Mouse (Mus musculus) liver, embryonic 12.5 days (tissue): ENCODE results near the gene Diablo. TPM values are rescaled to one million over a fixed set of nuclear protein-coding genes. Genes with fewer than 3 reads are reported as not detected.

Source experiments
- ATAC-seq: fragments of 200-750 bp; cut with Nextera tagmentation; 2 replicates; pipeline ENCODE4 v1.8.0; 2017; ENCODE audit warnings: moderate number of reproducible peaks, mild to moderate bottlenecking, moderate library complexity
- H3K27ac ChIP-seq: fragments of 300-500 bp; sonication (generic); 2 replicates; pipeline ENCODE4 v1.5.1; 2016; ENCODE audit warnings: mild to moderate bottlenecking
- H3K27me3 ChIP-seq: fragments of 300-500 bp; sonication (generic); replicated peaks from 2 replicates; pipeline ENCODE4 v1.6.1; 2016; ENCODE audit warnings: mild to moderate bottlenecking, moderate library complexity
- H3K36me3 ChIP-seq: fragments of 300-500 bp; sonication (generic); 2 replicates; pipeline ENCODE4 v1.6.1; 2016; ENCODE audit warnings: mild to moderate bottlenecking, moderate library complexity
- H3K4me1 ChIP-seq: fragments of 300-500 bp; sonication (generic); 2 replicates; pipeline ENCODE4 v1.6.1; 2016
- H3K4me2 ChIP-seq: fragments of 300-500 bp; sonication (generic); 2 replicates; pipeline ENCODE4 v1.6.1; 2016; ENCODE audit warnings: mild to moderate bottlenecking, moderate library complexity
- H3K4me3 ChIP-seq: fragments of 300-500 bp; sonication (generic); 2 replicates; pipeline ENCODE4 v1.5.1; 2016; ENCODE audit warnings: mild to moderate bottlenecking, moderate library complexity
- H3K9ac ChIP-seq: fragments of 300-500 bp; sonication (generic); 2 replicates; pipeline ENCODE4 v1.6.1; 2016; ENCODE audit warnings: mild to moderate bottlenecking, moderate library complexity
- H3K9me3 ChIP-seq: fragments of 300-500 bp; sonication (generic); replicated peaks from 2 replicates; pipeline ENCODE4 v1.6.1; 2016; ENCODE audit warnings: mild to moderate bottlenecking, moderate library complexity
- WGBS: fragments of 180-500 bp; shearing (Covaris S2); methylation state at CpG from one replicate; pipeline ENCODE4 v1.1.7; 2016; ENCODE audit not compliant: insufficient replicate concordance; 5-methylcytosine and 5-hydroxymethylcytosine counted together
- microRNA-seq: library from miRNA; unstranded; fragments of <30 nt; microRNA quantifications from one replicate; pipeline ENCODE4, GENCODE M21; 2017
- polyA plus RNA-seq: library from polyadenylated mRNA; unstranded; fragments of >200 nt; fragmentation: Nextera tagmentation; extraction: Ambion mirVana; gene quantifications from 2 replicates; pipeline ENCODE4 v1.2.1, GENCODE M21; 2016

Gene Diablo
- polyA plus RNA-seq, 1 experiment from 2014 or later, result 75.7 TPM

DNA sequence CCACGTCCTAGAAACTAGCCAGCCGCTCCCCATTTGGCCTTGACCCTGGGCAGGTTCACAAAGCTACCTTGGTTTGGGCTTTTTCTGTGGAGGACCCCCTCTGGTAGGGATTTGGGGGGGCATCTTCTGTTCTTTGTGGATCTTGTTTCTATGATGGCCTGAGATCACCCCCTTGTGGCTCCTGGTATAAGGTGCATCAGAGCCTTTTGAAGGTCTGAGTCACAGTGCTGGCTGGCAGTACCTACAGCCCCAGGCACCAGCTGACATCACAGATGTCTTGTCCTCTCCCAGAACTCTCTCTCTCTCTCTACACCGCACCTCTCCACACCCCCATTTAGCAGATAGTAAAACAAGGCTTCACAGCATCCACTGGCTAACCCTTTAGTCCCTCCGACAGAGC, 24.3 kb downstream of the Diablo start:
- no peak for ATAC-seq
- Histone ChIP-seq H3K4me3 (no peak overlapping the region), H3K27ac (no peak overlapping the region), H3K36me3 (no peaks in the 10 kb centered on the region), H3K4me1 (peaks cover 18% of the 10 kb centered on the region), H3K4me2 (no peak overlapping the region), H3K27me3 (peaks cover 64% of the 10 kb centered on the region), H3K9ac (no peak overlapping the region), H3K9me3 (no peaks in the 10 kb centered on the region)
- WGBS, result 32% methylated on average over 4 of the region's 4 CpGs

DNA sequence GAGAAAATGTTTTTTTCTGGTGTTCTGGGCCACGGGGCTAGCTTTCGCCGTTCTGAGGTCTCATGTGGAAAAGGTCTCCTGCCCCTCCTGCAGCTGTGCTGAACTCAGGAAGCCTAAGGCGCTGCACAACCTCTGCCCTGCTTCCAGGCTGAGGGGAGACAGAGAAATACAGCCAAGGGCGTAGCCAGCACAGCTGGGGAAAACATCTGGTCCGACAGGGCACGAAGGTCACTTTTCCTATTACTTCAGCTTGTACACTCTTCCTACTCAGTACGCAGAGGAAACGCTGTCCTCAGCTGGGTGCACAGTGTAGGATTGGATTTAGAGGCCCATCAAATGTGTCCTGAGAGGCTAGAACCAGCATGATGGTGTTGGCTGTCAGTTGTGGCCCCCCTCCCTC, 34.0 kb downstream of the Diablo start:
- no peak overlapping the region for H3K9ac ChIP-seq
- ATAC-seq, result no peak
- no peaks in the 10 kb centered on the region for H3K36me3 ChIP-seq
- WGBS, result 56% methylated on average over 9 of the region's 9 CpGs
- no peaks in the 10 kb centered on the region for H3K9me3 ChIP-seq
- no peak overlapping the region for H3K4me3 ChIP-seq
- H3K27me3 ChIP-seq, result peaks cover 39% of the 10 kb centered on the region
- peaks cover 4% of the 10 kb centered on the region; the same call in 1 of the 2 replicates for H3K4me1 ChIP-seq
- no peak overlapping the region for H3K4me2 ChIP-seq
- H3K27ac ChIP-seq, result no peak overlapping the region

DNA sequence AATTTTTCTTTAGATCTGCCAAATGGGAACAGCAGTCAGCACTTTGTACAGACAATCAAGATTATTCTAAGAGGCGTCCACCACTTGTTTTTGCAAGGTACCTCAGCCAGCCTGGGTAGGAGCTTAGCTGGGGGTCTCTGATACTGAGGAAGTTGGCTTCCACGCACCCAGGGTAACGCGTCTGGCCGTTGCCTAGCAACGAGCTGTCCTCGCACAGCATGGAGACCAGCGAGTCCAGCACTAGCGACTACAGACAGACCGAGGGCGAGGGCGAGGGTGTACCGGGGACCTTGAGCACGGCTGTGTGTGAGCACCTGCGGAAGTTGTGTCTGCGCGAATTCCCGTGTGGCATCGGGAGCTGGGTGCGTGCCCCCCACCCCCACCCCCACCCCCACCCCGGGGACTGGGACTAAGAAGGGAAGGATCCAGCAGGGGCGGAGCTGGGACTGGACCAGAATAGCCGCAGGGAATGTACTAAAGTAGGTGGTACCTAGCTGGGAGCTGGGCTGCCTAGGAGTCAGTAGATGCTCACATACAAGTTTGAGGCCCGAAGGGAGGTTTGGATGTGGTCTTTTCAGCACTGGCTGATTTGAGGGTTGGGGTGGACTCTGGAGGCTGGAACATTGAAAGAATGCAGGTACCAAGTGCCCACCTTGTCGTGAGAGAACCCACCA, 34.7 kb downstream of the Diablo start, which contains the start of the genes Lrrc43 and Il31:
Gene Lrrc43, plus strand, starts transcription at position 194 of the 674 bp plus-strand sequence.
Gene Il31, minus strand, starts transcription at position 378 of the 674 bp plus-strand sequence.
- peak within 1 kb of the TSS; percentile 50 for H3K4me2 ChIP-seq
- H3K36me3 ChIP-seq, result no peaks in the 10 kb centered on the region
- H3K27ac ChIP-seq, result no peak within 1 kb of the TSS
- no peak for ATAC-seq
- no peak within 1 kb of the TSS for H3K9ac ChIP-seq
- 11% methylated on average over 25 of the region's 25 CpGs for WGBS
- H3K9me3 ChIP-seq, result no peaks in the 10 kb centered on the region
- peaks cover 4% of the 10 kb centered on the region; the same call in 1 of the 2 replicates for H3K4me1 ChIP-seq
- H3K4me3 ChIP-seq, result no peak within 1 kb of the TSS
- H3K27me3 ChIP-seq, result peaks cover 39% of the 10 kb centered on the region

DNA sequence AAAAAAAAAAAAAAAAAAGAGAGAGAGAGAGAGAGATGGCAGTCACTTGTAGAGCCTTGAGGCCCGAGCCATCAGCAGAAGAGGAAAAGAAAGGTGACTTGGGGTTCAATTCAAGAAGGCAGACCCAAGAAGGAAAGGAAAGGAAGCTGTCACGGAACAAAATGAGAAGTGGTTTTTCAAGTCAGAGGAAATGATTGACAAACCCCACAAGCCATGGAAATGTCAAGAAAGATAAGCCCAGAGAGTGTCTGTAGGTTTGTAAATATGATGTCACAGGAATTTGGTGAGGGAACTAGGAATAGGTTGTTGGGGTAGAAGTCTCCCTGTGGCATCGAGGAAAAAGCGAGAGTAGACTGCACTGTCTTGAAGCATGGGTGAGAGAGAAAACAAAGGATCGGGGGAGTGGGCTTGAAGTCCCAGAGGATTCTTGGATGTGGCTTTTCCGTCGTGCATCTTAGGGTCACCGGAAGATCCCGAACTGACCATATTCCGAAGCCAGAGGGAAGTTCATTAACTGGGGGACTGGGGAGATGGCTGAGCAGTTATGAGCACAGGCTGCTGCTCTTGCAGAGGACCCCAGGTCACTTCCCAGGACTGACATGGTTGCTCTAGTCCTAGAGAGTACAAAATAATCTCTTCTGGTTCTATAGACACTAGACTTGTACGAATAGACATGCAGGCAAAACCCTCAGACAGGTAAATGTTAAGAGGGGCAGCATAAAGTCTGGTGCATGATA, 36.1 kb downstream of the Diablo start:
- no peak overlapping the region for H3K27ac ChIP-seq
- no peak for ATAC-seq
- WGBS, result 47% methylated on average over 11 of the region's 11 CpGs
- H3K27me3 ChIP-seq, result peaks cover 34% of the 10 kb centered on the region
- H3K9me3 ChIP-seq, result no peaks in the 10 kb centered on the region
- H3K9ac ChIP-seq, result no peak overlapping the region
- no peak overlapping the region for H3K4me3 ChIP-seq
- no peak overlapping the region for H3K4me2 ChIP-seq
- H3K4me1 ChIP-seq, result peaks cover 4% of the 10 kb centered on the region; the same call in 1 of the 2 replicates
- H3K36me3 ChIP-seq, result no peaks in the 10 kb centered on the region

DNA sequence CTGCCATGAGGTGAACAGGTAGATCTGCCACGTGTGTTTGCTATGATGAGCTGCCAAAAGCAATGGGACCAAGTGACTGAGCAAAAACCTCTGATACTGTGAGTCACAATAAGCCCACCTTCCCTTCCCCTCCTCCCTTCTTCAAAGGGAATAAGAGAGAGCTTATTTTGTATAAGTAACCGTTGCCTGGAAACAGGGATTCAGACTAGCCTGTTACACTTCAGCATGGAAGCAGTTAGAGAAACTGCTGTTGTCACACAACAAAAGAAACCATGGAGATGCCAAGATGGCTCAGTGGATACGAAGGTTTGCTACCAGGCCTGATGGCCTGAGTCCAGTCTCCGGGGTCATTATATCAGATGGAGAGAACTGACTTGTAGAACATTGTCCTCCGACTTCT, 50.2 kb downstream of the Diablo start:
- no peak overlapping the region for H3K9ac ChIP-seq
- H3K27ac ChIP-seq, result no peak overlapping the region
- H3K4me2 ChIP-seq, result no peak overlapping the region
- no peaks in the 10 kb centered on the region for H3K9me3 ChIP-seq
- no peak for ATAC-seq
- 70% methylated on average over 5 of the region's 5 CpGs for WGBS
- no peak overlapping the region for H3K4me3 ChIP-seq
- peaks cover 5% of the 10 kb centered on the region; the same call in 1 of the 2 replicates for H3K4me1 ChIP-seq
- no peaks in the 10 kb centered on the region for H3K36me3 ChIP-seq
- H3K27me3 ChIP-seq, result peaks cover 22% of the 10 kb centered on the region

DNA sequence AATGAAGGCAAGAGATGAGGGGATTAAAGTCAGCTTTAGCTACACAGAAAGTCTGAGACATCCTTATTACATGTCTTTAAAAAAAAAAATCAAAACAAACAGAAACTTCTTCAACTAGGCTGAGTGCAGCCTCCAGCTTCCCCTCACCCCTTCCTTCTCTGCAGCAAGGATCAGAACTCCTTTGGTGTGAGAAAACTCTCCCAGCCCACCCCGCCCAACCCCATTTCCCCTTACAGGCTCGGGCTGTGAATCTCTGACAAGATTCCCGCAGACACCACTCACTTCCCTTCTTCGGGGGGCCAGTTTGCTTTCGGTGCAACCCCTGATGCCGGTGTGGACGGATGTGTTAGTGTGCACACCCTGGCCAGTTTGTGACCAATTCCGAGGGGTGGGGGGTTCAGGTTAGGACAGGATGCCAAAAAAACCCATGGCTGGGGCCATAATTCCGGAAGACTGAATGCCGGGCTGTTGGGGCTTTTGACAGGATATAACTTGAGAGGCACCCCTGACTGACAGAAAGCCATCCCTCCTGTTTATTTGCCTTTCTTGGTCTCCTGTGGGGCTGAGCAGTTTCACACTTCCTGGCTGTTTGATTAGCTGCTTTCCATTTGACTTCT, 53.1 kb downstream of the Diablo start:
- Histone ChIP-seq H3K27ac (no peak overlapping the region), H3K4me3 (no peak overlapping the region; the same call in 1 of the 2 replicates)
- ATAC-seq, result no peak

DNA sequence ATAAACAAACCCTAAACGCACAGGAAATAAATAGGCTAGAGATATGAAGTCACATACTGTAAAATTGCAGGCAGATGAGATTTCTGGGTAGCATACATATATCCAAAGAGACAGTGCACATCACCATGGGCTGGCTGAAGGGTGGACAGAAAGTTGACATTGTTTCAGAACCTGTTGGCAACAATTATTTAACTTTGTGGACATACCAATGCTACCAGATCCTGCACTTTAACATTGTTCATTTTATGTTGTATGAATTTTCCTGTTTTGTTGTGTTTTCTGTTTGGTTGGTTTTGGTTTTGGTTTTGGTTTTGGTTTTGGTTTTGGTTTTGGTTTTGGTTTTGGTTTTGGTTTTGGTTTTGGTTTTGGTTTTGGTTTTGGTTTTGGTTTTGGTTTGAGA, 59.3 kb downstream of the Diablo start:
- no peak overlapping the region for H3K9ac ChIP-seq
- H3K4me1 ChIP-seq, result peaks cover 7% of the 10 kb centered on the region
- H3K4me2 ChIP-seq, result no peak overlapping the region
- no peak overlapping the region for H3K27ac ChIP-seq
- H3K36me3 ChIP-seq, result no peaks in the 10 kb centered on the region
- H3K9me3 ChIP-seq, result no peaks in the 10 kb centered on the region
- WGBS, result 67% methylated on average over 1 of the region's 1 CpGs
- H3K4me3 ChIP-seq, result no peak overlapping the region
- H3K27me3 ChIP-seq, result peaks cover 4% of the 10 kb centered on the region; the same call in 1 of the 2 replicates
- no peak for ATAC-seq

More for the DNA sequence above, 53.1 kb downstream of the Diablo start:
- no peak overlapping the region for H3K9ac ChIP-seq
- 4% methylated on average over 10 of the region's 10 CpGs for WGBS
- H3K36me3 ChIP-seq, result no peaks in the 10 kb centered on the region
- peaks cover 22% of the 10 kb centered on the region for H3K27me3 ChIP-seq
- peaks cover 5% of the 10 kb centered on the region; the same call in 1 of the 2 replicates for H3K4me1 ChIP-seq
- peak overlapping the region; percentile 45 for H3K4me2 ChIP-seq
- no peaks in the 10 kb centered on the region for H3K9me3 ChIP-seq

DNA sequence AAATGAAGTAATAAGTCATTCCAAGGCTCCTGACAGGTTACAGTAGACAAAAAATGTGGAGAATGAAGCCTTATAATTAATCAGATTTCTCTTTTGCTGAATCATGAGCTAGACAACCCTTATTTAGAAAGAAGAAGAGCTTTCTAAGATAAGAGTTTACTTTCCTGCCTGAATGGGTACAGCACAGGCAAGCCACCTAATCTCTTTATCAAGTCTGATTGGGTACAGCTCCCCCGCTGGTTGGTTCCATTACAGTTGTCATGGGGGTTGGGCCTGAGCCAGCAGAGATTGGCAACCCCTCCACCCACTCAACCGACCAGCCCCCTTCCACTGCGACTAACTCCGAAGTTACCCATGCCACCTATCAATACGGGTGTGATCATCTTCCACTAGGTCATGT, 62.6 kb downstream of the Diablo start:
- ATAC-seq, result no peak
- no peak overlapping the region for H3K27ac ChIP-seq
- WGBS, result 32% methylated on average over 5 of the region's 5 CpGs
- no peak overlapping the region for H3K4me3 ChIP-seq
- H3K36me3 ChIP-seq, result no peaks in the 10 kb centered on the region
- H3K9me3 ChIP-seq, result no peaks in the 10 kb centered on the region
- H3K4me2 ChIP-seq, result no peak overlapping the region
- H3K9ac ChIP-seq, result no peak overlapping the region
- H3K27me3 ChIP-seq, result no peaks in the 10 kb centered on the region
- peaks cover 7% of the 10 kb centered on the region for H3K4me1 ChIP-seq

Small RNAs within 50 kb of the gene (microRNA-seq; reads per million reads assigned to microRNA genes)
- 4.6 reads per million, percentile 7 among the genes with 10 or more reads in this experiment for gene Mir7647

Other genes starting within 250 kb of the Diablo start
- 11.7 and 12.7 TPM in 2 replicates for gene Bcl7a, start 180.3 kb downstream of the Diablo start, polyA plus RNA-seq
- 6.7 and 7.0 TPM in 2 replicates for gene Mlxip, start 129.4 kb downstream of the Diablo start, polyA plus RNA-seq
- gene Lrrc43, start 34.9 kb downstream of the Diablo start, polyA plus RNA-seq, result not detected in 2 replicates
- not detected in 2 replicates for gene Il31, start 34.7 kb downstream of the Diablo start, polyA plus RNA-seq
- gene B3gnt4, start 13.7 kb downstream of the Diablo start, polyA plus RNA-seq, result 0.20 TPM in 1 of 2 replicates, not detected in the other
- 0.23 and 0.29 TPM in 2 replicates for gene Gm49027, start 1.3 kb upstream of the Diablo start, polyA plus RNA-seq
- gene Vps33a, start 48.9 kb upstream of the Diablo start, polyA plus RNA-seq, result 22.6 and 24.1 TPM in 2 replicates
- gene Clip1, start 160.4 kb upstream of the Diablo start, polyA plus RNA-seq, result 17.6 and 20.4 TPM in 2 replicates
- 49.6 and 51.9 TPM in 2 replicates for gene Zcchc8, start 196.9 kb upstream of the Diablo start, polyA plus RNA-seq
- gene Rsrc2, start 225.2 kb upstream of the Diablo start, polyA plus RNA-seq, result 64.6 and 65.7 TPM in 2 replicates
- gene Kntc1, start 225.5 kb upstream of the Diablo start, polyA plus RNA-seq, result 39.2 and 39.5 TPM in 2 replicates